Mouse (Mus musculus) spleen, adult 12 weeks (tissue): Measurements from ENCODE around the gene Ankrd37.

Experiments
- DNase-seq: peaks from one replicate; pipeline ENCODE4 v3.0.0; 2022; ENCODE audit warnings: low spot score

The Ankrd37 gene

DNA sequence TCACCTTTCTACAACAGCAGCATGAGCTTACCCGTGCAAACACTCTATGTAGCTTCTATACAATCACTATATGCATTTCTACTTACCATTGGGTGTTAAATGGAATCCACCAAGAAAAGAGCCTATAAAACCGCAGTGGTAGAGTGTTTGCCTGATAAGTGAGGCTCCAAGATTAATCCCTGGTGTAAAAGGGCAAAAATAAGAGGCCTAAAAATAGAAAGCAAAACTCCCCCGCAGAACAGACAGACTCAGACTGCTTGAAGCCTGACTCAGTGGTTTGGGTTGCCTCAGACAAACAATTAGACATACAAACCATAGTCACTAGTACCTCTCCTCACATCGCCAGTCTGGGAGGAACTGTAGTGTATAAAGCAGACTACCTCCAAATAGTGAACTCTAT is at the start of gene Ankrd37:
Ankrd37 (minus strand) TSS at position 112 of the 400 bp plus-strand sequence.
- DNase-seq = no peak

DNA sequence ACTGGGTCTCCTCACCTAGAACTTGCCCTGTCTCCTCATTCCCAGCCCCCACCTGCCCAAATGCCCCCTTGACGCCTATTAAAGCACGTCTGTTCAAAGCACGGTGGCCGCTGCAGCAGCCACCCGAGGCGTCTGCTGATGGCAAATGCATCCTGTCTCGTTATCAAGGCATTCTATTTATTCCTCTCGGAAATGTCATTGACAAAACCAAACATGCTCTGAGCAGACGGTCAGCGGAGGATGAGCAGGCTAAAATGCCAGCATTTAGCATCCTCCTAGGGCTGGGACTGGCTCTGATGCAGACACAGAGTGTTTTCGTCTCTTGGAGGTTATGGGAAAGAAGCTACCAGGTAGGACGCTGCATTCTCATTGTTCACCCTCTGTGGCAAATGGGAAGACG is 34.8 kb upstream of the Ankrd37 start:
- no peak for DNase-seq

- DNase-seq = no peak
These were observed 34.2 kb upstream of the Ankrd37 start for GRCm38 (mm10) chr8:46039666-46040065.

DNA sequence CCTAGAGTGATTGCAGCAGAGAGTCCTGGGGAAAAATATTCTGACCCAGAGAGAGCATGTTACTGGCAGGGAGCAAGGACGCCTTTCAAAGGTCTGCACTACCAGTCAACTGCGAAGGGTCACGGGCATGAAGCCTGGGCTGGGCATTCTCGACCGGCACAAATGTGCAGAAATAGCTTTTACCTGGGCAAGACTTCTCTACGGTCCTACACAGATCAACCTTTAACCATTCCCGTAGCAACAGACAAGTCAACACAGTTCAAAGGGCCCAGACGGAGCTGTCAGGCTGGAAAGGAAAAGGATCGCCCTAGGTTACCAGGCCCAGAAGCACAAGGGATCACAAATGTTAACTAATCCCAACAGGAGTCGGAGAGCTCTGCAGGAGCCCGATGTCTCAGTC is 30.7 kb upstream of the Ankrd37 start:
- DNase-seq = no peak

- no peak for DNase-seq
These were observed 18.9 kb upstream of the Ankrd37 start for GRCm38 (mm10) chr8:46024392-46024791.

DNA sequence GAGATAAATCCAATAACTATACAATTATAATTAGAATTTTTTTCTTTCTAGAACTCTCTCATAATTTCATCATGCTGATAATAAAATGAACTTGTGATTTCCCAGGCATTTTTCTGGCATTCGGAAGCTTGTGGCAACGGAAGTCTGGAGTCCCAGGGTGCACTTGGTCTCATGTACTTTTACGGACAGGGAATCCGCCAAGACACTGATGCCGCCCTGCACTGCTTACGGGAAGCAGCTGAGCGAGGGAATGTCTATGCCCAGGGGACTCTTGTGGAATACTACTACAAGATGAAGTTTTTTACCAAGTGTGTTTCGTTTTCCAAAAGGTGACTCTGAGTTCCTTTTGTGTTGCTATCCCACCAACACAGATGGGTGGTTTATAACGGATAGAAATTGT is 17.3 kb upstream of the Ankrd37 start:
- no peak for DNase-seq

DNA sequence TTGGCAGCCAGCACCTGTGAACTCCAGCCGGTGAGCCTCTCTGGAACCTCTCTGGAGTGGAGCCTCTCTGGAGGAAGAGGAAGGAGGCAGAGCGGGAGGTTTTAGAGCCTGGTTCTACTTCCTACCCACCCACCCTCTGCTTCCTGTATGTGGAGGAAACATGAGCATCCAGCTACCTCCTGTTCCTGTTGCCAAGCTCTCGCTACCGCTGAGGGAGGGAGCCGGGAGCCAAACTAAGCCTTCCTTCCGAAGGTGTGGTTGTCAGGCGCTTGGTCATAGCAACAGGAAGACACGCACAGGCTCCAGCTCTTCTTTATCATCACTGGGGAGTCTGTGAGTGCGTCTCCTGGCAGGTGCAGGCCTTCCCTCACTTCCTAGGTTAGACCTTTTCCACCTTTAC is 16.7 kb upstream of the Ankrd37 start:
- DNase-seq = no peak

DNA sequence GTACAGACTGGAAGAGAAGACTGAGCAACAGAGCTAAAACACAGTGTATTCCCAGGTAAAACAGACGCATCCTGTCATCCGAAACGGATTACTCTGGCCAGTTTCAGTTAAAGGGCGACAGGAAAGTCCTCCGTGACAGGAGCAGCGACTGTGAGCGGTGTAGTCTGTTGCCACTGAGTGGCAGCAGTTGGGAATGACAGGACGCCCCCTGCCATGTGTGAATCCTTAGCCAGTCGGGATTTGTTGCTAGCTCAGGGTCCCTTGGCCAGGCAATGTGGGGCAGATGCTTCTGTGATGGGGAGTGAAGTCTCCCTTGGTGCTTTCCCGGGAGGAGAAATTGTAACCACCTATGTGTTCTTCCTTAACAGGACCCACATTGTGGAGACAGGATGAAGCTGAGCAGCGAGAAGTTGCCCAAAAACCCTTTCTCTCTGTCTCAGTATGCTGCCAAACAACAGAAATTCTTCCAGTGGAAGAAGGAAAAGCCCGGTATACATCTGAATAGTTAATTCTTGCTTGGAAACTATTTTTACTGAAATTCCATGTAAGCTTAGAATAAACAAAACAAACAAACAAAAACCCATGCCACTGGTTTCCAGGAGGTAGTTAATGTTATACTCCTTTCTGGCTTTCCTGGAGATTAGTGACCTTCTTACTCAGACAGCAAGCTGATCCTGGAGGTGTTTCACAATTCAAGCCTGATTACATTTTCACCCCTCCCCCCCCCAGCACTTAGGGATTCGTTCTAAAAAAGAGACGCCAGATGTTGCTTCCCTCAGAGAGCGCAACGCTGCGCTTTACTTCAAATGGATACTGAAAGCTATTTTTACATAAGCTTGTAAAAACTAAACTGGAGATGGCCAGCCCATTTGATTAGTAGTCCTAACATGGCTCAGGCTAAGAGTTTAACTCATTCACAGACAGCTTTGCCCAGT is 5.5 kb upstream of the Ankrd37 start:
- no peak for DNase-seq

DNA sequence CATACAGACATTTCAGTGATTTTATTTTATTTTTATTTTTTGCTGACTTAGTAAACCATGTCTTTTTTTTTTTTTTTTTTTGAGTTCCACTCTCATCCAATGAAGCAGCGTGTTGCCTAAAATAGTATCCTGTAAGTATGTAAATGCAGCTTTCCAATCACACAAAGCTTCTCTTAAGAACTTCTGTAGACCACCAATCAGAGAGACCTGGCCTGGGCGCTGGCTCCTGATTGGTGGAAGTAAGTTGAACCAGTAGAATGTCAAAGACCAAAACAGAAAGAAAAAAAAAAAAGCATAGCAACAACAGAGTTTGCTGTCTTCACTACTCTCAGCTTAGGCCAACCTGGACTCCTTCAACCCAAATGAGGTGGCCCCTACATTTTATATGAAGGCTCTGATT is 4.8 kb upstream of the Ankrd37 start:
- no peak for DNase-seq

GRCm38 (mm10) chr8:46007050-46007672 is 1.7 kb upstream of the Ankrd37 start:
- DNase-seq = no peak

- peak; percentile 94 for DNase-seq
These were observed 5.5 kb downstream of the Ankrd37 start for GRCm38 (mm10) chr8:45999784-46000705.

GRCm38 (mm10) chr8:45999138-45999783 is 6.2 kb downstream of the Ankrd37 start, which contains the start of gene Lrp2bp:
TSS of gene Lrp2bp (plus strand) at chr8:45999303.
- DNase-seq = no peak

DNA sequence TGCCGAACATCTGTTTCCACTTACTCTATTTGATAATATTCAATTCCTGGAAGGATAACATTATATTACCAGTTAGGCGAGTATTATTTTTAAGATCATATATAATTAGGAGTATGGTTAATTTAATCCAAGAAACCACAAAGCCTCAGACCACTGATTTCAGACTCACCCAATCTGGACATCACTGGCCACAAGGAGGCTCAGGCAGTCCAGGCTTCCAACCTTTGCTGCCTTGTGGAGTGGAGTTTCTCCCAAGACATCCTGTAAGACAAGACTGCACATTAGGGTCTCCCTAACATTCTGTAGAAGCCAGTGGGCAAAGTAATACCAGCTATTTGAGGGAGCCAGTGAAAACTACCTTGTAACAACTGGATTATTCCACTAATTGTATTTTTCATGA is 7.3 kb downstream of the Ankrd37 start:
- no peak for DNase-seq

DNA sequence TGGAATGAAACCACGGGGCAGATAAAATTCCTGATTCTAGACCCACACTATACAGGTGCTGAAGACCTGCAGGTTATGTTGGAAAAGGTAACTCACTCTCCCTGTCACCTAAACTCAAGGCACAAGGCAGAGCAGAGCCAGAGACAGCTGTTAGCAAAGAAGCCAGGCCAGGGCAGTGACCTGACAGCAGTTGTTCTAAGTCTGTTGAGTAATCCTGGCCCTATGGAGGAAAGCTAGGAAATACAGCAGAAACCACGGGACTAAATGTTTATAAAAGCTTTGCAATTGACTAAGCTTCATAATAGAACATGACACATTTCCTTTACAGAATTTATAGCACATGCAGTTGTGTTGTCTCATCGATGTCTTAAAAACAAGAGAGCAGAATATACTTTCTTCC is 9.9 kb downstream of the Ankrd37 start:
- DNase-seq = no peak

- DNase-seq = no peak
These were observed 11.4 kb downstream of the Ankrd37 start for GRCm38 (mm10) chr8:45994111-45994510.

DNA sequence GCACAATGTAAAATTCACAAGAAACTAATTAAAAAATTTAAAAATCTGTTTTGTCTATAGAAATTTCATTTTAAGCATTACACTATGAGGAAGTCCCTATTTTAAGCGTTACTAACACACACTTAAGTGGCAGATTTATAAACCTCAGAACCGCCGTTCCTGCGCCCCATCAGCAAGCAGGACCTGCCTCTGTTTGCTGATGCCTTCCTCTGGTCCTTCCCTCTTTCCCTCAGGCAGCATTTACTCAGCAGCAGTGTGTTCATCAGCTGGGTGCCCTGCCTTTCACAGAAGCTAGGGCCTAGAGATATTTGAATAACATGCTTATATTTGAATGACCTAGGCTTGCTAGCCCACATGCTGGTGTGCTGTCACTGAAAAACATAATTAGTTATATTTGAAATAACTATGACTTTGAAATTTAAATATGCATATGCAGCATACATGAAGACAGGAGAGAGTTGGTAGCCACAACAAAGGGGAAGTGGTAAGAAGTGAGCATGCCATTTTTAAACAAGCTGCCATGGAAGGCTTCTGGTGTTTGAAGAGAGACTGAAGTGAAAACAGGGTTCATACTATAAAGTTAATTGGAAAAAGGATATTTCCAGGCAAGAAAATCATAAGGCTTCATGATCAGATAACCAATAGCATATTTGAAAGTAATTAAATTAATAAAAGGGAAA is 14.7 kb downstream of the Ankrd37 start:
- no peak for DNase-seq

- no peak for DNase-seq
These were observed 17.3 kb downstream of the Ankrd37 start for GRCm38 (mm10) chr8:45988189-45988588.

DNA sequence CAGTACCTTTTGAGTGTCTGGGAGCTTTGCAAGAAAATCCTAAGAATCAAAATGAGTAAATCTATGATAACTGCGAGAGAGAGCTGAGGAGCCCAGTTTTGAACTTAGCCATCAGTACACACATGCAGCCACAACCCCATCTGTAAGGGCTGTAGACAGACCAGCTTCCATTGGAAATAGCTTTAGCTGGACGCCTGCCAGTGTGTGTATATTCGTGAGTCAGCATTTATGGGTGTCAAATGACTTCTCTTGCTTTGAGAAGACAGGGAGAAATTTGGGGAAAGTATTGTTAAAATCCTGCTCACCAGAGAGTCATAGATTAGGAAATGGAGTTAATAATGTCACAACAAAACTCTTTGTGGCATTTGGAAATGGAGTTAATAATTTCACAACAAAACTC is 18.8 kb downstream of the Ankrd37 start:
- DNase-seq = no peak

- DNase-seq = no peak
These were observed 29.6 kb downstream of the Ankrd37 start for GRCm38 (mm10) chr8:45975837-45976468.

DNA sequence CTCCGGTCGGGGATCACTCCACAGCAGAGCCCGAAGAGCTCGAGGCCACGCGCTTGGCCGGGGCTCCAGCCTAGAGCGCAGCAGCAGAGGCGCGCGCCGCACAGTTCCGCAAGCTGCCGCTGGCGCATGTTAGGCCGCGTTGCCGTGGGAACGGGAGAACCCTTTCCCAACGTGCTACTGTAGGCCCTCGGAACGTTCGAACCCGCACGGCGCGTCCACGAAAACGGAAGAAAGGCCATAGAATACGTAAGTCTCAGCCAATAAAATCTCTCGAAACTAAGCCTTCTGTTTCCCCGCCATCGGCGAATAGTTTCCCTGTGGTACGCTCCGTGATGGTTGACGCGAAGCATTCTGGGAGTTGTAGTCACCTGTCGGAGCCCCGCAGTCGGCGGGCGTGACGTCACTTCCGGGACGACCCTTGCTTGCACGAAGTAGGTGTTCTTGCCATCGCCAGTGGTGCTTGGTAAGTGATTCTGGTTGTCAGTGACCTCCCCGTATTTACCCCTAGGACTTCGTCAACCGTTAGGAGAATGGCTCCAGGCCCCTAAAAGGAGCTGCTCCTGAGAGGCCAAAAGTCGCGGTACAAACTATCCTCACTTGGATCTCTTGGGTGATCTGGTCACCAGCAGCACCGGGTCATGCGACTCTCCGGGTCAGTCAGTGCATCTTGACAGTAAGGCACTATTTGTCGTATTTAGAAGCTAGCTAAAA is 30.2 kb downstream of the Ankrd37 start, which contains the start of the genes 1700029J07Rik and Ufsp2:
1700029J07Rik (minus strand) TSS at position 127 of the 711 bp plus-strand sequence.
Ufsp2 (plus strand) TSS at position 403 of the 711 bp plus-strand sequence.
- DNase-seq = peak; percentile 93
